Mouse (Mus musculus): ENCODE measurements around the gene Bglap2. TPM values are rescaled to one million over a fixed set of nuclear protein-coding genes. Genes with fewer than 3 reads are reported as not detected.

Gene Bglap2
- polyA plus RNA-seq, 1 experiment from 2014 or later: not detected

GRCm38 (mm10) chr3:88361612-88362313 is 16.7 kb downstream of the Bglap2 start:
- Histone ChIP-seq H3K36me3 (peaks cover 57% of the 10 kb centered on the region), H3K27me3 (0 out of 2 replicates have a peak, but pooled peaks cover 7% of the 10 kb centered on the region), H3K4me2 (no peak overlapping the region), H3K4me3 (no peak overlapping the region), H3K4me1 (replicated peaks) (no peaks in the 10 kb centered on the region; the same call in 1 of the 2 replicates), H3K27ac (replicated peaks) (no peak overlapping the region), H3K9me3 (no peaks in the 10 kb centered on the region), H3K9ac (no peak overlapping the region)
- WGBS: 91% methylated on average over 2 of the region's 2 CpGs
- ATAC-seq (ENCODE audit: low FRiP score, low read depth): no peak

GRCm38 (mm10) chr3:88361096-88361495 is 17.4 kb downstream of the Bglap2 start:
- Histone ChIP-seq H3K36me3 (peaks cover 64% of the 10 kb centered on the region), H3K27ac (replicated peaks) (no peak overlapping the region), H3K4me1 (replicated peaks) (no peaks in the 10 kb centered on the region; the same call in 1 of the 2 replicates), H3K9ac (no peak overlapping the region), H3K4me2 (no peak overlapping the region), H3K9me3 (no peaks in the 10 kb centered on the region), H3K4me3 (no peak overlapping the region), H3K27me3 (0 out of 2 replicates have a peak, but pooled peaks cover 6% of the 10 kb centered on the region)
- whole genome bisulfite sequencing: 90% methylated on average over 6 of the region's 6 CpGs
- ATAC-seq (ENCODE audit: low FRiP score, low read depth): no peak

- H3K36me3 ChIP-seq: peaks cover 75% of the 10 kb centered on the region
- H3K9ac ChIP-seq: no peak overlapping the region
- no peak overlapping the region for H3K4me3 ChIP-seq
- H3K4me1 ChIP-seq (replicated peaks): no peaks in the 10 kb centered on the region
- no peak overlapping the region for H3K27ac ChIP-seq (replicated peaks)
- H3K9me3 ChIP-seq: no peaks in the 10 kb centered on the region
- WGBS: 63% methylated on average over 3 of the region's 3 CpGs
- no peaks in the 10 kb centered on the region for H3K27me3 ChIP-seq
- no peak overlapping the region for H3K4me2 ChIP-seq
- no peak for ATAC-seq (ENCODE audit: low FRiP score, low read depth)
Observed at GRCm38 (mm10) chr3:88359989-88360388, 18.5 kb downstream of the Bglap2 start.

GRCm38 (mm10) chr3:88359584-88359983 is 18.9 kb downstream of the Bglap2 start:
- WGBS: 59% methylated on average over 5 of the region's 5 CpGs
- Histone ChIP-seq H3K4me1 (replicated peaks) (no peaks in the 10 kb centered on the region), H3K9ac (no peak overlapping the region), H3K36me3 (peaks cover 79% of the 10 kb centered on the region), H3K4me3 (no peak overlapping the region), H3K4me2 (no peak overlapping the region), H3K27me3 (no peaks in the 10 kb centered on the region), H3K9me3 (no peaks in the 10 kb centered on the region), H3K27ac (replicated peaks) (no peak overlapping the region)
- no peak for ATAC-seq (ENCODE audit: low FRiP score, low read depth)

GRCm38 (mm10) chr3:88354396-88355165 is 23.9 kb downstream of the Bglap2 start:
- no peaks in the 10 kb centered on the region for H3K9me3 ChIP-seq
- no peak overlapping the region for H3K4me2 ChIP-seq
- H3K4me3 ChIP-seq: no peak overlapping the region
- H3K9ac ChIP-seq: no peak overlapping the region
- no peak for ATAC-seq (ENCODE audit: low FRiP score, low read depth)
- no peaks in the 10 kb centered on the region for H3K4me1 ChIP-seq (replicated peaks)
- no peaks in the 10 kb centered on the region for H3K27me3 ChIP-seq
- H3K27ac ChIP-seq (replicated peaks): no peak overlapping the region
- WGBS: 92% methylated on average over 8 of the region's 8 CpGs
- peaks cover 94% of the 10 kb centered on the region for H3K36me3 ChIP-seq

GRCm38 (mm10) chr3:88352907-88353306 is 25.6 kb downstream of the Bglap2 start:
- ATAC-seq (ENCODE audit: low FRiP score, low read depth): no peak

GRCm38 (mm10) chr3:88350732-88351131 is 27.8 kb downstream of the Bglap2 start:
- H3K4me3 ChIP-seq: no peak overlapping the region
- H3K4me2 ChIP-seq: no peak overlapping the region
- WGBS: 94% methylated on average over 13 of the region's 13 CpGs
- H3K27me3 ChIP-seq: no peaks in the 10 kb centered on the region
- H3K36me3 ChIP-seq: peaks cover 98% of the 10 kb centered on the region
- no peaks in the 10 kb centered on the region for H3K4me1 ChIP-seq (replicated peaks)
- no peak for ATAC-seq (ENCODE audit: low FRiP score, low read depth)
- no peaks in the 10 kb centered on the region for H3K9me3 ChIP-seq
- no peak overlapping the region for H3K9ac ChIP-seq
- no peak overlapping the region for H3K27ac ChIP-seq (replicated peaks)

More at GRCm38 (mm10) chr3:88352907-88353306, 25.6 kb downstream of the Bglap2 start:
- no peak overlapping the region for H3K4me3 ChIP-seq
- H3K9me3 ChIP-seq: no peaks in the 10 kb centered on the region
- no peak overlapping the region for H3K9ac ChIP-seq
- no peaks in the 10 kb centered on the region for H3K27me3 ChIP-seq
- 92% methylated on average over 9 of the region's 9 CpGs for WGBS
- no peak overlapping the region for H3K27ac ChIP-seq (replicated peaks)
- peaks cover 93% of the 10 kb centered on the region for H3K36me3 ChIP-seq
- no peak overlapping the region for H3K4me2 ChIP-seq
- H3K4me1 ChIP-seq (replicated peaks): no peaks in the 10 kb centered on the region

- WGBS: 84% methylated on average over 3 of the region's 3 CpGs
- Histone ChIP-seq H3K4me1 (replicated peaks) (peaks cover 27% of the 10 kb centered on the region), H3K27me3 (no peaks in the 10 kb centered on the region), H3K27ac (replicated peaks) (no peak overlapping the region), H3K36me3 (peaks cover 21% of the 10 kb centered on the region), H3K9me3 (no peaks in the 10 kb centered on the region), H3K9ac (no peak overlapping the region), H3K4me2 (no peak overlapping the region), H3K4me3 (no peak overlapping the region)
- ATAC-seq (ENCODE audit: low FRiP score, low read depth): no peak
Observed at GRCm38 (mm10) chr3:88339006-88339405, 39.5 kb downstream of the Bglap2 start.

- no peak overlapping the region for H3K9ac ChIP-seq
- H3K27ac ChIP-seq (replicated peaks): no peak overlapping the region
- H3K36me3 ChIP-seq: peaks cover 14% of the 10 kb centered on the region
- WGBS: 96% methylated on average over 7 of the region's 7 CpGs
- H3K27me3 ChIP-seq: no peaks in the 10 kb centered on the region
- peaks cover 27% of the 10 kb centered on the region for H3K4me1 ChIP-seq (replicated peaks)
- no peaks in the 10 kb centered on the region for H3K9me3 ChIP-seq
- H3K4me2 ChIP-seq: no peak overlapping the region
- ATAC-seq (ENCODE audit: low FRiP score, low read depth): no peak
- H3K4me3 ChIP-seq: no peak overlapping the region
Observed at GRCm38 (mm10) chr3:88338316-88338715, 40.2 kb downstream of the Bglap2 start.

GRCm38 (mm10) chr3:88337367-88338020 is 41.0 kb downstream of the Bglap2 start:
- H3K27ac ChIP-seq (replicated peaks): no peak overlapping the region
- ATAC-seq (ENCODE audit: low FRiP score, low read depth): no peak
- peak overlapping the region; percentile 5; the same call in 1 of the 2 replicates for H3K9ac ChIP-seq
- H3K36me3 ChIP-seq: peaks cover 5% of the 10 kb centered on the region
- peak overlapping the region; percentile 78 for H3K4me2 ChIP-seq
- 80% methylated on average over 11 of the region's 11 CpGs for WGBS
- H3K27me3 ChIP-seq: no peaks in the 10 kb centered on the region
- 0 out of 2 replicates have a peak overlapping the region, but pooled peaks have one; percentile 62 for H3K4me3 ChIP-seq
- H3K4me1 ChIP-seq (replicated peaks): peaks cover 27% of the 10 kb centered on the region
- no peaks in the 10 kb centered on the region for H3K9me3 ChIP-seq

GRCm38 (mm10) chr3:88336058-88337013 is 42.2 kb downstream of the Bglap2 start, which contains the start of the genes Tmem79 and Smg5:
Gene Tmem79 (minus strand): TSS chr3:88336148.
Gene Smg5 (plus strand): TSS chr3:88336260.
- H3K9ac ChIP-seq: peak within 1 kb of the TSS; percentile 79
- WGBS: 2% methylated on average over 65 of the region's 66 CpGs
- H3K36me3 ChIP-seq: no peaks in the 10 kb centered on the region
- H3K4me2 ChIP-seq: peak within 1 kb of the TSS; percentile 78
- no peaks in the 10 kb centered on the region for H3K27me3 ChIP-seq
- peak within 1 kb of the TSS; percentile 62 for H3K4me3 ChIP-seq
- peak; percentile 96 for ATAC-seq (ENCODE audit: low FRiP score, low read depth)
- H3K27ac ChIP-seq (replicated peaks): peak within 1 kb of the TSS; percentile 95
- no peaks in the 10 kb centered on the region for H3K9me3 ChIP-seq
- H3K4me1 ChIP-seq (replicated peaks): peaks cover 27% of the 10 kb centered on the region

All from hindbrain, embryonic 15.5 days (tissue).